Mouse (Mus musculus) liver, embryonic 15.5 days (tissue): ENCODE results near the gene Vstm4. TPM values are rescaled to one million over a fixed set of nuclear protein-coding genes. Genes with fewer than 3 reads are reported as not detected.

Experiments used
- ATAC-seq: fragments of 200-750 bp; cut with Nextera tagmentation; 2 replicates; pipeline ENCODE4 v1.8.0; 2017; ENCODE audit warnings: moderate number of reproducible peaks, mild to moderate bottlenecking, moderate library complexity; ENCODE audit not compliant: insufficient read depth
- H3K27ac ChIP-seq: fragments of 300-500 bp; sonication (generic); replicated peaks from 2 replicates; pipeline ENCODE4 v1.5.1; 2015; ENCODE audit warnings: mild to moderate bottlenecking, inconsistent platforms
- H3K27me3 ChIP-seq: fragments of 300-500 bp; sonication (generic); 2 replicates; pipeline ENCODE4 v1.6.1; 2015; ENCODE audit warnings: mild to moderate bottlenecking, inconsistent platforms
- H3K36me3 ChIP-seq: fragments of 300-500 bp; sonication (generic); replicated peaks from 2 replicates; pipeline ENCODE4 v1.6.1; 2015; ENCODE audit warnings: moderate library complexity, mild to moderate bottlenecking, inconsistent platforms
- H3K4me1 ChIP-seq: fragments of 300-500 bp; sonication (generic); replicated peaks from 2 replicates; pipeline ENCODE4 v1.6.1; 2015; ENCODE audit warnings: inconsistent platforms
- H3K4me2 ChIP-seq: fragments of 300-500 bp; sonication (generic); 2 replicates; pipeline ENCODE4 v1.6.1; 2015; ENCODE audit warnings: moderate library complexity, mild to moderate bottlenecking, inconsistent platforms
- H3K4me3 ChIP-seq: fragments of 300-500 bp; sonication (generic); replicated peaks from 2 replicates; pipeline ENCODE4 v1.5.1; 2015; ENCODE audit warnings: mild to moderate bottlenecking, inconsistent platforms
- H3K9ac ChIP-seq: fragments of 300-500 bp; sonication (generic); 2 replicates; pipeline ENCODE4 v1.6.1; 2015; ENCODE audit warnings: moderate library complexity, mild to moderate bottlenecking, inconsistent platforms
- H3K9me3 ChIP-seq: fragments of 300-500 bp; sonication (generic); replicated peaks from 2 replicates; pipeline ENCODE4 v1.6.1; 2016; ENCODE audit warnings: inconsistent platforms
- WGBS: fragments of 180-500 bp; shearing (Covaris S2); methylation state at CpG from one replicate; pipeline ENCODE4 v1.1.7; 2015; ENCODE audit warnings: mixed read lengths; ENCODE audit not compliant: insufficient replicate concordance; 5-methylcytosine and 5-hydroxymethylcytosine counted together
- polyA plus RNA-seq: library from polyadenylated mRNA; unstranded; fragments of >200 nt; fragmentation: Nextera tagmentation; extraction: Ambion mirVana; gene quantifications from 2 replicates; pipeline ENCODE4 v1.2.1, GENCODE M21; 2015

Vstm4 gene
- polyA plus RNA-seq, 1 experiment from 2014 or later: 4.7 TPM

DNA sequence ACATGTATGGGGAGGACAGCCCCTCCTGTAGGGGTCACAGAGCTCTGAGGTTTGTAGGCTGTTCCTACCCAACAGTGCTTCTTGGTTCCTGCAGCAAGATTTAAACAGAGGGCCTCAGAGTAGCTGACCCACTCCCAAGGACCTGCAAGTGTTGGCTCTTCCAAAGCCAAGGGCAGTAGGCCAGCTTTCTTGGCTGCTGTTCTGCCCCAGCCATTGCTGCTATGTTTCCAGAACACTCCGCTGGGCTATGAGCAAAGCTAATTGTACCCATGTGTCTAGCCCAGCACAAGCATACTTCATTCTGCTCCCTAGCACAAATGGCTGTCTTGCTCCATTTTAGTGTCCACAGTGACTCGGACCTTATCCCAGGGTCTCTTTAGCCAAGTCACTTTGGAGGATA, 40.3 kb downstream of the Vstm4 start:
- no peaks in the 10 kb centered on the region for H3K36me3 ChIP-seq
- H3K9me3 ChIP-seq: no peaks in the 10 kb centered on the region
- H3K4me2 ChIP-seq: no peak overlapping the region
- H3K4me3 ChIP-seq: no peak overlapping the region
- WGBS: 58% methylated on average over 2 of the region's 2 CpGs
- no peaks in the 10 kb centered on the region for H3K27me3 ChIP-seq
- no peak overlapping the region for H3K9ac ChIP-seq
- no peak for ATAC-seq
- no peak overlapping the region for H3K27ac ChIP-seq
- no peaks in the 10 kb centered on the region for H3K4me1 ChIP-seq

DNA sequence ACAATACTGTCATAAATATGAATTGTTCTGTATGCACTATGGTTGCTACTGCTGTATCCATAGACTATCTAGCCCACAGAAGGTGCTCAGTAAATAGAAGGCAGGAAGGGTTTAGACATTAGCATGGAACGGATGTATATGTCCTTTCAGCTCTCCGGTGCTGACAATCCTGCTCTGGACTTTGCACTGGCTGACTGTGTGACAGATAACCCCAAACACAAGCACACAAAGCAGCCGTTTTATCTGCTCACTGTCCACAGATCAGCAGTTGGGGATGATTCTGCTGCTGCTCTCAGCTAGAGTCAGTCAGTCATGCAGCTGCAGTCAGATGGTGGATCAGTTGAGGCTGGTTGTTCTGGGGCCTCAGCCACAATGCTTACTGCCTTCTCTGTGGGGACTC, 46.6 kb downstream of the Vstm4 start:
- Histone ChIP-seq H3K4me1 (0 out of 2 replicates have a peak, but pooled peaks cover 2% of the 10 kb centered on the region), H3K27ac (peak overlapping the region; percentile 65), H3K27me3 (no peaks in the 10 kb centered on the region), H3K4me3 (no peak overlapping the region), H3K9me3 (no peaks in the 10 kb centered on the region), H3K36me3 (no peaks in the 10 kb centered on the region), H3K4me2 (no peak overlapping the region), H3K9ac (no peak overlapping the region)
- WGBS: 46% methylated on average over 3 of the region's 3 CpGs
- ATAC-seq: peak; percentile 60

DNA sequence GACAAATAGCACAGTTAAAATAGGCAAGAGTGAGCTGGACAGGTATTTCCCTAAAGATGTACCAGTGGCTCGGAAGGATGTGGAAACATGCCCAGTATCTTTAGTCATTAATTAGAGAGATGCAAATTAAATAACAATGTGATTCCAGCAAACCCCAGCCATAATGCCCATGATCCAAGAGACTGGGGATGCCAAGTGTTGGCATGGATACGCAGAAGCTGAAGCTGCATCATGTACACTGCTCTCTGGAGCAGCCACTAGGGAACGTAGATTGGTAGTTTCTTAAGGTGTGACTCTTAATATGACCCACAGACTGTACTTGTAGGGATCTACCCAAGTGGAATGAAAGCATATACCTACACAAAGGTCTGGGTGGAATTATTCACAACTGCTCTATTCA, 50.0 kb downstream of the Vstm4 start:
- Histone ChIP-seq H3K27me3 (no peaks in the 10 kb centered on the region), H3K9ac (no peak overlapping the region), H3K36me3 (no peaks in the 10 kb centered on the region), H3K27ac (no peak overlapping the region), H3K4me1 (0 out of 2 replicates have a peak, but pooled peaks cover 2% of the 10 kb centered on the region), H3K9me3 (no peaks in the 10 kb centered on the region), H3K4me2 (no peak overlapping the region), H3K4me3 (no peak overlapping the region)
- no peak for ATAC-seq
- WGBS: 68% methylated on average over 3 of the region's 3 CpGs

DNA sequence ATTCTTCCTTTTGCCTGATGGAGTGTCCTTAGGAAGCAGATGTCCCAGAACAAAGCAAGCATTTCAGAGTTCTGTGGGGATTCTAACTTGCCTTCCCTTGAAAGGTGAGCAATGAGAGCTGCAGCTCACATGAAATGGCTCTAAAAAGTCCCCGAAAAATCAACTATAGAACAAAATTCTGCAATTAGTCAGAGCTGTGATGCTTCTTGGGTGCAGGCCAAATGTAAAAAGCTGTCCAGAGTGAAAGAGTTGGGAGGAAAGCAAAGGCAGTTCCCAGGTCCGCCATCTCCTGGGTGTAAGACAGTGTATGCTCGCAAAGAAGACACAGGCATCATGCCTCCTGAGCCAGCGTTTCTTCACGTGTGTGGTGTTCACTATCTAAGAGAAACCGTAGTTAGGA, 52.6 kb downstream of the Vstm4 start:
- H3K4me2 ChIP-seq: no peak overlapping the region
- no peaks in the 10 kb centered on the region for H3K9me3 ChIP-seq
- H3K36me3 ChIP-seq: no peaks in the 10 kb centered on the region
- H3K9ac ChIP-seq: no peak overlapping the region
- no peaks in the 10 kb centered on the region for H3K27me3 ChIP-seq
- no peak overlapping the region for H3K4me3 ChIP-seq
- no peak for ATAC-seq
- H3K27ac ChIP-seq: no peak overlapping the region
- H3K4me1 ChIP-seq: 0 out of 2 replicates have a peak, but pooled peaks cover under 1% of the 10 kb centered on the region
- 64% methylated on average over 6 of the region's 6 CpGs for WGBS

DNA sequence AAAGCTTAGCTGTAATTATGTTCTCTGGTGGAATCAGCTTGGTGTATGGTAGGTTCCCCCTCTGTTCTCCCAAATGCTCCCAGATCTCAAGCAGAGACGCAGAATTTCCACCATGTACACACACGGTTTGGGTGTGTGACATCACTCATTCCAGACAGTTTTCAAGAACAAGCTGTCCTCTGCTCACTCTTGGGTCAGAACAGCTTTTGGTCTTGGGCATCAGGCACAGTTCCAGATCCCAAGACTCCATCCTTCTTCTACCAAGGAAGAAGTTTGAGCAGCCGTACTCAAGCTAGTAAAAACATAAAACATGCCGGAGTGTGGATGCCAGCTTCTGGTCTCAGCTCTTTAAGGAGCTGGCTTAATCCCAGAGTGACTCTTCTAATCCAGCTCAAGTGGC, 54.6 kb downstream of the Vstm4 start:
- Histone ChIP-seq H3K27me3 (no peaks in the 10 kb centered on the region), H3K27ac (no peak overlapping the region), H3K36me3 (no peaks in the 10 kb centered on the region), H3K4me1 (no peaks in the 10 kb centered on the region), H3K9ac (no peak overlapping the region), H3K4me3 (no peak overlapping the region), H3K9me3 (no peaks in the 10 kb centered on the region), H3K4me2 (no peak overlapping the region)
- no peak for ATAC-seq
- 64% methylated on average over 4 of the region's 4 CpGs for WGBS

DNA sequence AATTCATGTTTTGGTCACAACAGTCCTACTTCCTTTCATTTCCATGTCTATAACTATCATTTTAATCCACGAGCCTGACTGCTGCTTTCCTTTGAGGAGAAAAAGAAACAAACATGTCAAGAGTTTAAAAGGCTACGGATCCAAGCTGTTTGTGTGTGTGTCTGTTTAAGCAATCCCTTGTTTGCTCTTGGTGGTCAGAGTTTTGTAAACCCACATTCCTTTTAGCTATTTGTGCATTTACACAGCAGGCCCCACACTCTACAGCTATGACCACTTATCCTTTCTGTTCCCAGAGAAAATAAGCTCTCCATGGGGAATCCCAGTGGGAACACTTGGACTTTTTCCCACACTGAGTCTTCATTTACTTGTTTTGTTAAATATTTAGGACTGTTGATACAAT, 58.8 kb downstream of the Vstm4 start:
- Histone ChIP-seq H3K27ac (no peak overlapping the region), H3K36me3 (no peaks in the 10 kb centered on the region), H3K4me3 (no peak overlapping the region), H3K4me1 (no peaks in the 10 kb centered on the region; the same call in 1 of the 2 replicates), H3K4me2 (no peak overlapping the region), H3K9ac (no peak overlapping the region), H3K9me3 (no peaks in the 10 kb centered on the region), H3K27me3 (no peaks in the 10 kb centered on the region)
- ATAC-seq: 0 out of 2 replicates have a peak, but pooled peaks have one; percentile 31
- 52% methylated on average over 2 of the region's 2 CpGs for WGBS

DNA sequence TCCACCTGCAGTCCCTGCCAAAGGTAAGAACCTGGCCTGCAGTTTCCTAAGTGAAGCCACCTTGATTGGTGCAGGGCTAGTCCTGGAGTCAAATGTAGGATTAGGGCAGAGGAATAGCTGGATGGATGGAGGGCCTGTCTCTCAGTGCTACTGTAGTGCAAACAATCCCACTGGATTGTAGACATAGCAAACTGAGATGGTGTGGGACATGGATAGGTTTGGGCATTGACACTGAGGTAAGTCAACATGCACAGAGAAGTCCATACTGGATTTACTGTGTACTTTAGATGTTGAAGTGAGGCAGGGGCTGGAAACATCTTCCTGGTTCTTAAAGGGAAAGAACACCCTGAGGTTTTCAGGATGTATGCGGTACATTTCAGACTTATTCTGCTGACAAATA, 61.4 kb downstream of the Vstm4 start:
- Histone ChIP-seq H3K36me3 (no peaks in the 10 kb centered on the region), H3K4me1 (no peaks in the 10 kb centered on the region; the same call in 1 of the 2 replicates), H3K4me2 (no peak overlapping the region), H3K4me3 (no peak overlapping the region), H3K9ac (no peak overlapping the region), H3K9me3 (no peaks in the 10 kb centered on the region), H3K27me3 (no peaks in the 10 kb centered on the region), H3K27ac (no peak overlapping the region)
- no peak for ATAC-seq
- WGBS: 76% methylated on average over 1 of the region's 1 CpGs

DNA sequence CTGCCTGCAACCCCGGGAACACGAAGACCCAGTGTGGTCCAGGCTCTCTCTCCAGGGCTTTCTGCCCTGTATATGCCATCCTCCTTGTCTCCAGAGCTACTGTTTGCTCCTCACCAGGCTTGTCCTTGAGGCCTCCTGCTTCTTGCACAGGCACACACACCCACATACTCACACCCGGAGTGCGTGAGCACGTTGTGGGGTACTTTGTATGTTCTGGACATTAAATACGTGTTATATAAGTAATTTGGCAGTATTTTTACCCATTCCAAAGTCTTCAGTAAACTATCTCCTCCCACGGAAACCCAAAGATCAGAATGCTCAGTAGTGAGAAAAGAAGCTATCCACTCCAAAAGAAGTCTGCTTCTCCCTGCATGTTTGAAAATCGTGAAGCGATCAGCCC, 67.3 kb downstream of the Vstm4 start:
- WGBS: 66% methylated on average over 9 of the region's 9 CpGs
- ATAC-seq: no peak
- H3K27ac ChIP-seq: no peak overlapping the region

DNA sequence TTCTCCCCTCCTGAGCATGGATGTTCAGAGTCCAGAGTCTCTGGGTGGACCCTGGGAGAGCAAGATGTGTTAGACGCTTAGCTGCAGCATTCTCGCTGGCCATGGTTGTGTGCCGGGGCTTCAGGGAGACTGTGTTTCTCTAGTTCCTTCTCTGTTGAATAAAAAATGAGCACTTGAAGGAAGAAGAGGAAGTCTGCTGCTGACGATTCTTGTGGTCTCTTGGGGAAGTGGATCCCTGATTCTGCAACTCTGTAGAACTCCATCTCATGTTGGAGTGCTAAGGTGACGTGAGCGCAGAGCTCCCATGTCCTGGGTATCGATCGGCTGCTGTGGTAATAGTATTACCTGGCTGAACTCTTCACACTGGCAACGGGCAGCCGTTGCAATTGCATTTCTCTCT, 75.2 kb downstream of the Vstm4 start:
- no peak overlapping the region for H3K27ac ChIP-seq

More for the DNA sequence above, 67.3 kb downstream of the Vstm4 start:
- no peaks in the 10 kb centered on the region for H3K27me3 ChIP-seq
- H3K9me3 ChIP-seq: no peaks in the 10 kb centered on the region
- no peak overlapping the region for H3K9ac ChIP-seq
- H3K4me3 ChIP-seq: no peak overlapping the region
- no peaks in the 10 kb centered on the region for H3K4me1 ChIP-seq
- H3K4me2 ChIP-seq: no peak overlapping the region
- H3K36me3 ChIP-seq: no peaks in the 10 kb centered on the region

DNA sequence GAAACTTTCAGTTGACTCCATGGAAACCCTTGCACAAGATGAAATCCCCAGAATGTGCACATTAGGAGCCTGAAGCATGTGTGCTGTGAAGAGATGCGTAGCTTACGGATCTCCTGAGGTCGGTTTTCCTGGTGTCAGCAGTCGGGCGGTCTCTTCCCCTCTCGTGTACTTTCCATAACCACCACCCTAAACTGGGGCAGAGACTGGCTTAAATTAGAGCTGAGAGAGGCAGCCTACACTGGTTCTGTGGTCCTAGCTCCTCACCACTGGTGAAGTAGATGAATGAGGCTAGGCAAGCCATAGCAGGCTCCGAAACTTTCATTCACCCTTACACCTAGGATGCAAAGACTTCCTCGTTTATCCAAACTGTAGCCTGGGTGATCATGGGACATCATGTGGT, 75.7 kb downstream of the Vstm4 start:
- no peaks in the 10 kb centered on the region for H3K4me1 ChIP-seq
- no peak overlapping the region for H3K4me3 ChIP-seq
- no peak overlapping the region for H3K9ac ChIP-seq
- WGBS: 59% methylated on average over 8 of the region's 8 CpGs
- no peak overlapping the region for H3K4me2 ChIP-seq
- ATAC-seq: no peak
- H3K27ac ChIP-seq: no peak overlapping the region
- H3K9me3 ChIP-seq: no peaks in the 10 kb centered on the region
- no peaks in the 10 kb centered on the region for H3K27me3 ChIP-seq
- no peaks in the 10 kb centered on the region for H3K36me3 ChIP-seq

More for the DNA sequence above, 75.2 kb downstream of the Vstm4 start:
- H3K9me3 ChIP-seq: no peaks in the 10 kb centered on the region
- no peak overlapping the region for H3K4me2 ChIP-seq
- no peaks in the 10 kb centered on the region for H3K36me3 ChIP-seq
- no peak overlapping the region for H3K4me3 ChIP-seq
- no peak overlapping the region for H3K9ac ChIP-seq
- H3K27me3 ChIP-seq: no peaks in the 10 kb centered on the region
- no peak for ATAC-seq
- H3K4me1 ChIP-seq: no peaks in the 10 kb centered on the region
- 28% methylated on average over 10 of the region's 10 CpGs for WGBS

DNA sequence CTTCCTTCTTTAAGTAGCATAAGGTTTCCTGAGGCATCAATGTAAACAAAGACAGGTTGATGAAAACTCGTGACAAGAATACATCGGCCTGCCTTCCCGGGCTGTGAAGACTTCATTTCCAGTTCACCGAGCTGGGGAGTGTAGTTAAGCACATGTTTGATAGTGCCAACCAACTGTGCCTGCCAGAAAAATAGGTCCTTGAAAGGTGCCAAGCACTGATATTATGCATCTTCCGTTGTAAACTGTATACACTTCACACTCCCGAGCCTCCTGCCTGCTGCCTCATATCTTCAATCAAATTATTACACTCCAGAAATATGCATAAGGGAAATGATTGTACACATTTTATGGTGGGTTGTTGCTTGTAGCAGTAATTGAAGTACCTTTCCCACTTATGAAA, 77.5 kb downstream of the Vstm4 start:
- H3K4me2 ChIP-seq: no peak overlapping the region
- ATAC-seq: no peak
- H3K9me3 ChIP-seq: no peaks in the 10 kb centered on the region
- H3K27ac ChIP-seq: no peak overlapping the region
- no peaks in the 10 kb centered on the region for H3K36me3 ChIP-seq
- H3K9ac ChIP-seq: no peak overlapping the region
- H3K4me1 ChIP-seq: no peaks in the 10 kb centered on the region
- no peaks in the 10 kb centered on the region for H3K27me3 ChIP-seq
- 62% methylated on average over 6 of the region's 6 CpGs for WGBS
- no peak overlapping the region for H3K4me3 ChIP-seq

DNA sequence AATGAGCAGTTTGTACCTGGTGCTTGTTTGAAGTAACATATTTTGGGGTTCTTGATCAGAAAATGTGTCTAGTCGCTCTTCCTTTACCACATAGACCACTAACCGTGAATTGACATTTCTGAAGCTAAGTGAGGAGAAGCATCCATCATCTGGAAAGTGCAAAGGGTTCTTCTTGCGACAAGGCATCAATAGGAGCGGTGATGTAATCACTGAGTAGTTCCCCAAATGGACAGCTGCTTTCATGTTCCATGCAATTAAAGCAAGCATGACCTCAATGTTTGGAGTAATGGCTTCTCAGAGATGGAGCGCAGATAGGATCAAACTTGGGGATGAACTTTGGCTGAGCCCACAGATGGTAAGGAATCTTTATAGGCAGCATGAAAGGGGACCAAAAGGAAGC, 82.7 kb downstream of the Vstm4 start:
- H3K36me3 ChIP-seq: no peaks in the 10 kb centered on the region
- no peaks in the 10 kb centered on the region for H3K9me3 ChIP-seq
- H3K4me2 ChIP-seq: no peak overlapping the region
- H3K4me1 ChIP-seq: no peaks in the 10 kb centered on the region
- H3K4me3 ChIP-seq: no peak overlapping the region
- no peak overlapping the region for H3K27ac ChIP-seq
- WGBS: 42% methylated on average over 5 of the region's 5 CpGs
- H3K27me3 ChIP-seq: no peaks in the 10 kb centered on the region
- no peak for ATAC-seq
- H3K9ac ChIP-seq: no peak overlapping the region
